Mouse (Mus musculus) embryonic fibroblast, embryonic 13.5 days (primary cell): ENCODE measurements around the gene Olfr598.

Experiments
- CTCF ChIP-seq: IDR thresholded peaks from 2 replicates; pipeline ENCODE4 v1.5.1; 2011; ENCODE audit warnings: mild to moderate bottlenecking, control low read depth, low read length, moderate library complexity, borderline replicate concordance; ENCODE audit not compliant: insufficient read depth
- POLR2A ChIP-seq: IDR thresholded peaks from 2 replicates; pipeline ENCODE4 v1.6.1; 2011; ENCODE audit warnings: low read depth, mild to moderate bottlenecking, control low read depth, low read length, moderate library complexity

DNA sequence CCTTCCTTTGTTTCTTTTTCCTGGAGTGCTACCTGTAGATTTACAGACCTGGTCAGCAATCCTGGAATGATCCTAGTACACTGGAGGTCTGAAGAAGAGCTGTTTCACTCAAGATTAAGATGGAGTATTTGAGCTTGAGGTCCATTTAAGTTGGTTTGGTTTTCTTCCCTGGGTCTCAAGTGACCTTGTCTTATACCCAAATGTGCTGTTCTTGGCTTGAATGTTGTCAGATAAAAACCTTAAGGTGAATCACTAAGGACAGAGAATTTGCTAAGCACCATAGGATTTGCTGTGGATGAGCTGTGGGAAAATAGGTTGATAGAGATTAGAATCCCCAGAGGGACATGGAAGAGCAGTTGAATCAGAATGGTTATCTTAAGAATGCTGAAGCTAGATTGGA is 26.2 kb downstream of the Olfr598 start, which contains the start of gene Olfr600:
- no peak for TF ChIP-seq CTCF
- no peak for TF ChIP-seq POLR2A
